Mouse (Mus musculus) hindbrain, embryonic 12.5 days (tissue): Measurements from ENCODE around the gene Gpatch8. TPM values are rescaled to one million over a fixed set of nuclear protein-coding genes. Genes with fewer than 3 reads are reported as not detected.

Experiments
- ATAC-seq: fragments of 200-750 bp; cut with Nextera tagmentation; 2 replicates; pipeline ENCODE4 v1.8.0; 2017; ENCODE audit warnings: moderate TSS enrichment; ENCODE audit not compliant: low FRiP score
- H3K27ac ChIP-seq: fragments of 300-500 bp; sonication (generic); 2 replicates; pipeline ENCODE4 v1.5.1; 2016; ENCODE audit warnings: mild to moderate bottlenecking
- H3K27me3 ChIP-seq: fragments of 300-500 bp; sonication (generic); 2 replicates; pipeline ENCODE4 v1.6.1; 2016; ENCODE audit warnings: mild to moderate bottlenecking
- H3K36me3 ChIP-seq: fragments of 300-500 bp; sonication (generic); 2 replicates; pipeline ENCODE4 v1.6.1; 2016; ENCODE audit warnings: mild to moderate bottlenecking
- H3K4me1 ChIP-seq: fragments of 300-500 bp; sonication (generic); 2 replicates; pipeline ENCODE4 v1.6.1; 2016
- H3K4me2 ChIP-seq: fragments of 300-500 bp; sonication (generic); replicated peaks from 2 replicates; pipeline ENCODE4 v1.6.1; 2016; ENCODE audit warnings: mild to moderate bottlenecking
- H3K4me3 ChIP-seq: fragments of 300-500 bp; sonication (generic); 2 replicates; pipeline ENCODE4 v1.5.1; 2016; ENCODE audit warnings: mild to moderate bottlenecking
- H3K9ac ChIP-seq: fragments of 300-500 bp; sonication (generic); 2 replicates; pipeline ENCODE4 v1.6.1; 2016; ENCODE audit warnings: mild to moderate bottlenecking, moderate library complexity
- H3K9me3 ChIP-seq: fragments of 300-500 bp; sonication (generic); replicated peaks from 2 replicates; pipeline ENCODE4 v1.6.1; 2016; ENCODE audit warnings: mild to moderate bottlenecking
- WGBS: fragments of 180-500 bp; shearing (Covaris S2); methylation state at CpG from one replicate; pipeline ENCODE4 v1.1.7; 2016; 5-methylcytosine and 5-hydroxymethylcytosine counted together
- polyA plus RNA-seq: library from polyadenylated mRNA; unstranded; fragments of >200 nt; fragmentation: Nextera tagmentation; extraction: Ambion mirVana; gene quantifications from 2 replicates; pipeline ENCODE4 v1.2.1, GENCODE M21; 2016

Gene Gpatch8
- polyA plus RNA-seq: 74.6 and 76.7 TPM in 2 replicates

- Histone ChIP-seq H3K27me3 (no peaks in the 10 kb centered on the region), H3K4me3 (peak within 1 kb of the TSS; percentile 73), H3K9ac (peak within 1 kb of the TSS; percentile 91), H3K36me3 (no peaks in the 10 kb centered on the region), H3K4me2 (peak within 1 kb of the TSS; percentile 63), H3K27ac (peak within 1 kb of the TSS; percentile 95), H3K4me1 (peaks cover 21% of the 10 kb centered on the region), H3K9me3 (no peaks in the 10 kb centered on the region)
- peak; percentile 96 for ATAC-seq
- under 1% methylated on average over 55 of the region's 55 CpGs for WGBS
Observed at GRCm38 (mm10) chr11:102556031-102556715, at the start of gene Gpatch8. Gene Gpatch8, minus strand, starts transcription at chr11:102556392.

GRCm38 (mm10) chr11:102604777-102605552, 48.8 kb upstream of the Gpatch8 start:
- peak overlapping the region; percentile 73 for H3K4me3 ChIP-seq
- H3K27me3 ChIP-seq: peaks cover 5% of the 10 kb centered on the region; the same call in 1 of the 2 replicates
- ATAC-seq: peak; percentile 46
- peaks cover 42% of the 10 kb centered on the region for H3K4me1 ChIP-seq
- peak overlapping the region; percentile 79 for H3K4me2 ChIP-seq
- H3K9ac ChIP-seq: peak overlapping the region; percentile 94
- no peaks in the 10 kb centered on the region for H3K9me3 ChIP-seq
- under 1% methylated on average over 72 of the region's 74 CpGs for WGBS
- peak overlapping the region; percentile 97 for H3K27ac ChIP-seq
- H3K36me3 ChIP-seq: no peaks in the 10 kb centered on the region

- Histone ChIP-seq H3K4me3 (peak within 1 kb of the TSS; percentile 73), H3K27ac (peak within 1 kb of the TSS; percentile 97), H3K36me3 (no peaks in the 10 kb centered on the region), H3K4me2 (peak within 1 kb of the TSS; percentile 79), H3K27me3 (peaks cover 5% of the 10 kb centered on the region; the same call in 1 of the 2 replicates), H3K9ac (peak within 1 kb of the TSS; percentile 94), H3K4me1 (peaks cover 33% of the 10 kb centered on the region), H3K9me3 (no peaks in the 10 kb centered on the region)
- ATAC-seq: peak; percentile 92
- WGBS: under 1% methylated on average over 31 of the region's 31 CpGs
Observed at GRCm38 (mm10) chr11:102604010-102604584, 47.9 kb upstream of the Gpatch8 start, which contains the start of gene Fzd2. Gene Fzd2, plus strand, starts transcription at chr11:102604396.

- H3K27me3 ChIP-seq: peaks cover 5% of the 10 kb centered on the region; the same call in 1 of the 2 replicates
- no peaks in the 10 kb centered on the region for H3K9me3 ChIP-seq
- H3K4me3 ChIP-seq: peak overlapping the region; percentile 73
- peak overlapping the region; percentile 79 for H3K4me2 ChIP-seq
- peak overlapping the region; percentile 57 for H3K9ac ChIP-seq
- peak; percentile 76 for ATAC-seq
- WGBS: 0% methylated on average over 10 of the region's 10 CpGs
- no peaks in the 10 kb centered on the region for H3K36me3 ChIP-seq
- peak overlapping the region; percentile 97 for H3K27ac ChIP-seq
- H3K4me1 ChIP-seq: peaks cover 27% of the 10 kb centered on the region
Observed at GRCm38 (mm10) chr11:102603496-102603850, 47.3 kb upstream of the Gpatch8 start.

GRCm38 (mm10) chr11:102602816-102603495, 46.8 kb upstream of the Gpatch8 start:
- peak overlapping the region; percentile 97 for H3K27ac ChIP-seq
- ATAC-seq: no peak
- peak overlapping the region; percentile 79 for H3K4me2 ChIP-seq
- H3K4me3 ChIP-seq: peak overlapping the region; percentile 73
- H3K4me1 ChIP-seq: peaks cover 22% of the 10 kb centered on the region
- peak overlapping the region; percentile 57 for H3K9ac ChIP-seq
- no peaks in the 10 kb centered on the region for H3K9me3 ChIP-seq
- H3K36me3 ChIP-seq: no peaks in the 10 kb centered on the region
- WGBS: 2% methylated on average over 13 of the region's 13 CpGs
- H3K27me3 ChIP-seq: peaks cover 5% of the 10 kb centered on the region; the same call in 1 of the 2 replicates

GRCm38 (mm10) chr11:102599912-102600311, 43.7 kb upstream of the Gpatch8 start:
- Histone ChIP-seq H3K4me2 (no peak overlapping the region), H3K27me3 (no peaks in the 10 kb centered on the region), H3K4me3 (no peak overlapping the region), H3K36me3 (no peaks in the 10 kb centered on the region), H3K27ac (no peak overlapping the region), H3K9me3 (no peaks in the 10 kb centered on the region), H3K9ac (no peak overlapping the region), H3K4me1 (peaks cover 18% of the 10 kb centered on the region)
- no peak for ATAC-seq
- WGBS: 92% methylated on average over 3 of the region's 3 CpGs

GRCm38 (mm10) chr11:102595341-102595820, 39.2 kb upstream of the Gpatch8 start:
- Histone ChIP-seq H3K9ac (no peak overlapping the region), H3K27me3 (no peaks in the 10 kb centered on the region), H3K4me3 (no peak overlapping the region), H3K36me3 (no peaks in the 10 kb centered on the region), H3K27ac (peak overlapping the region; percentile 70), H3K4me2 (peak overlapping the region; percentile 6; the same call in 1 of the 2 replicates), H3K4me1 (peaks cover 15% of the 10 kb centered on the region), H3K9me3 (no peaks in the 10 kb centered on the region)
- 3% methylated on average over 3 of the region's 4 CpGs for WGBS
- ATAC-seq: peak; percentile 54; the same call in 1 of the 2 replicates

GRCm38 (mm10) chr11:102587554-102587953, 31.4 kb upstream of the Gpatch8 start:
- H3K9ac ChIP-seq: no peak overlapping the region
- no peak for ATAC-seq
- H3K4me1 ChIP-seq: peaks cover 3% of the 10 kb centered on the region
- peaks cover 4% of the 10 kb centered on the region for H3K9me3 ChIP-seq
- no peaks in the 10 kb centered on the region for H3K36me3 ChIP-seq
- WGBS: 75% methylated on average over 3 of the region's 3 CpGs
- H3K27ac ChIP-seq: no peak overlapping the region
- no peak overlapping the region for H3K4me3 ChIP-seq
- H3K4me2 ChIP-seq: no peak overlapping the region
- H3K27me3 ChIP-seq: peaks cover 5% of the 10 kb centered on the region; the same call in 1 of the 2 replicates

GRCm38 (mm10) chr11:102586445-102587130, 30.4 kb upstream of the Gpatch8 start:
- no peaks in the 10 kb centered on the region for H3K36me3 ChIP-seq
- H3K9ac ChIP-seq: no peak overlapping the region
- H3K4me2 ChIP-seq: no peak overlapping the region
- no peak for ATAC-seq
- no peak overlapping the region for H3K27ac ChIP-seq
- 89% methylated on average over 4 of the region's 4 CpGs for WGBS
- H3K4me3 ChIP-seq: no peak overlapping the region
- H3K9me3 ChIP-seq: peaks cover 4% of the 10 kb centered on the region
- H3K4me1 ChIP-seq: peaks cover 12% of the 10 kb centered on the region
- peaks cover 10% of the 10 kb centered on the region; the same call in 1 of the 2 replicates for H3K27me3 ChIP-seq

GRCm38 (mm10) chr11:102582736-102583135, 26.5 kb upstream of the Gpatch8 start:
- H3K4me2 ChIP-seq: no peak overlapping the region
- H3K9ac ChIP-seq: no peak overlapping the region
- whole genome bisulfite sequencing: 11% methylated on average over 5 of the region's 5 CpGs
- peaks cover 4% of the 10 kb centered on the region for H3K9me3 ChIP-seq
- H3K4me1 ChIP-seq: peaks cover 38% of the 10 kb centered on the region
- H3K4me3 ChIP-seq: no peak overlapping the region
- no peak for ATAC-seq
- peak overlapping the region; percentile 76; the same call in 1 of the 2 replicates for H3K27ac ChIP-seq
- H3K27me3 ChIP-seq: peaks cover 10% of the 10 kb centered on the region; the same call in 1 of the 2 replicates
- no peaks in the 10 kb centered on the region for H3K36me3 ChIP-seq

GRCm38 (mm10) chr11:102582016-102582610, 25.9 kb upstream of the Gpatch8 start:
- H3K27ac ChIP-seq: peak overlapping the region; percentile 76

More at GRCm38 (mm10) chr11:102582016-102582610, 25.9 kb upstream of the Gpatch8 start:
- H3K4me1 ChIP-seq: peaks cover 40% of the 10 kb centered on the region
- no peak overlapping the region for H3K4me3 ChIP-seq
- H3K36me3 ChIP-seq: no peaks in the 10 kb centered on the region
- H3K27me3 ChIP-seq: peaks cover 10% of the 10 kb centered on the region; the same call in 1 of the 2 replicates
- H3K9me3 ChIP-seq: peaks cover 4% of the 10 kb centered on the region
- 17% methylated on average over 13 of the region's 13 CpGs for WGBS
- no peak overlapping the region for H3K9ac ChIP-seq
- ATAC-seq: no peak
- H3K4me2 ChIP-seq: no peak overlapping the region
